Mouse (Mus musculus) layer of hippocampus, adult 9-11 months (tissue): ENCODE measurements around the gene Pifo.
A peak's percentile ranks its signal among the peaks of the same experiment; 100 is the strongest.
"Not testable (repeated sequence)": the region's sequence is repeated elsewhere in the genome, so short reads cannot be mapped to it uniquely, and the experiment has no call there.

Experiments
- DNase-seq: peaks from one replicate; pipeline ENCODE4 v3.0.0; 2022

Gene Pifo

GRCm38 (mm10) chr3:106014546-106014945 is at the start of gene Pifo:
Gene Pifo, minus strand, starts transcription at chr3:106014646.
- DNase-seq, result no peak

- no peak for DNase-seq
Observed at GRCm38 (mm10) chr3:106057966-106058365, 43.5 kb upstream of the Pifo start.

DNA sequence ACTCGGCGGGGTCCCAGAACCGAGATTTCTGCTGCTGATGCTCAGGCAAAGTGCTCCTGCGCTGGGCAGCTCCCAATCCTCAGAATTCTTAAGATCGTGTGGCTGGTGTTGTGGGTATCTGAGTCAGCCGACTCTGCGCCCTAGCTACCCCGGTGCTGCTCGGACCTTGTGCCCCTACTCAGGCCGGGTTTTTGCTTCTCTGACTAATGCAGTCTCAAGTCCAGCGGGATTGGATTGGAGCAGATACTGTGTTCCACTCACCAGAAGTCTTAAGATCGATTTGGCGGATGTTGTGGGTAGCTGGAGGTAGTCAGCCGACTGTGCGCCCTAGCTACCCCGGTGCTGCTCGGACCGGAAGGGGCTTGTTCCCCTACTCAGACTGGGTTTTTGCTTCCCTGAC is 37.5 kb upstream of the Pifo start:
- no peak for DNase-seq

GRCm38 (mm10) chr3:106040306-106040705 is 25.9 kb upstream of the Pifo start:
- no peak for DNase-seq

DNA sequence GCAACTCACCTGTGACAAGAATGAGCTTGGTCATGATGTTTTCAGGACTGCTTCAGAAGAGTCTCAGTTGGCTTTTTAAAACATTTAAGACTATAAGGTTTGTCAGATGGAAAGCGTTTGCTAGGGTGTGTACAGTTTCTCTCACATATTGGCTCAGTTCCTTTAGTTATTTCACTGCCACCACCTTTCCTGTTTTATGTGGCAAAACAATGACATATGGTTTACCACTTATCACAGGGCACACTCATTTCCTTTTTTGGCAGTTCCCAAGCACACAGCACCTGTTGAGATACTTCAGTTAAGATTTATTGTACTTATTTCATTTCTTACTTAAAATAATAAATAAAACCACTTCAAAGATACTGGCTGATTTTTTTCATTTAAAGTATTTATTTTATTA is 18.3 kb upstream of the Pifo start, which contains the start of gene Chil5:
TSS of gene Chil5 (minus strand) at position 34 of the 400 bp plus-strand sequence.
- DNase-seq, result no peak

- DNase-seq, result no peak
Observed at GRCm38 (mm10) chr3:106024135-106024534, 9.7 kb upstream of the Pifo start.

DNA sequence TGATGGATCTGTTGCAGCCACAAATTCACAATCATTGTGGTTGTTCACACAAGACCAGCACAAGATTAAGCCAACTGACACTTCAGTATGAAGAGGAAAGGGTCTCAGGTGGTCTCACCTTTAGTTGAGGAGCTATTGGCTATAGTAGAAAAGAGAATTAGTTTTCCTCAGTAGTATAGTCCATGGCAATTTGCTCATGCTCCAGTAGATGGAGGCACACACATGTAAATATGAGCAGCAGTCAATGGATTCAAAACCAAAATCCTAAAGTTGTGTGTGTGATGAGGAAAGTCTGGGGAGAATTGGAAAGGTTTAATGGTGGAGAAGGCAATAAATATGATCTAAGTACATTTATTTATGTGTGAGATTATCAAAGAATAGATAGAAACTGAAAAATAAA is 7.4 kb upstream of the Pifo start:
- no peak for DNase-seq

DNA sequence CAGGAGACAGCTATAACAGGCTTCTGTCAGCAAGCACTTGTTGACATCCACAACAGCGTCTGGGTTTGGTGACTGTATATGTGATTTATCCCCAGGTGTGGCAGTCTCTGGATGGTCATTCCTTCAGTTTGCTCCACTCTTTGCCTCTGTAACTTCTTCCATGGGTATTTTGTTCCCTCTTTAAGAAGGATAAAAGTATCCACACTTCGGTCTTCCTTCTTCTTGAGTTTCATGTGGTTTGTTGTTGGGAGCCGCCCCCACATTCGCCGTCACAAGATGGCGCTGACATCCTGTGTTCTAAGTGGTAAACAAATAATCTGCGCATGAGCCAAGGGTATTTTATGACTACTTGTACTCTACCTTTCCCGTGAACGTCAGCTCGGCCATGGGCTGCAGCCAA is 11.1 kb downstream of the Pifo start:
- DNase-seq, result not testable (repeated sequence)

DNA sequence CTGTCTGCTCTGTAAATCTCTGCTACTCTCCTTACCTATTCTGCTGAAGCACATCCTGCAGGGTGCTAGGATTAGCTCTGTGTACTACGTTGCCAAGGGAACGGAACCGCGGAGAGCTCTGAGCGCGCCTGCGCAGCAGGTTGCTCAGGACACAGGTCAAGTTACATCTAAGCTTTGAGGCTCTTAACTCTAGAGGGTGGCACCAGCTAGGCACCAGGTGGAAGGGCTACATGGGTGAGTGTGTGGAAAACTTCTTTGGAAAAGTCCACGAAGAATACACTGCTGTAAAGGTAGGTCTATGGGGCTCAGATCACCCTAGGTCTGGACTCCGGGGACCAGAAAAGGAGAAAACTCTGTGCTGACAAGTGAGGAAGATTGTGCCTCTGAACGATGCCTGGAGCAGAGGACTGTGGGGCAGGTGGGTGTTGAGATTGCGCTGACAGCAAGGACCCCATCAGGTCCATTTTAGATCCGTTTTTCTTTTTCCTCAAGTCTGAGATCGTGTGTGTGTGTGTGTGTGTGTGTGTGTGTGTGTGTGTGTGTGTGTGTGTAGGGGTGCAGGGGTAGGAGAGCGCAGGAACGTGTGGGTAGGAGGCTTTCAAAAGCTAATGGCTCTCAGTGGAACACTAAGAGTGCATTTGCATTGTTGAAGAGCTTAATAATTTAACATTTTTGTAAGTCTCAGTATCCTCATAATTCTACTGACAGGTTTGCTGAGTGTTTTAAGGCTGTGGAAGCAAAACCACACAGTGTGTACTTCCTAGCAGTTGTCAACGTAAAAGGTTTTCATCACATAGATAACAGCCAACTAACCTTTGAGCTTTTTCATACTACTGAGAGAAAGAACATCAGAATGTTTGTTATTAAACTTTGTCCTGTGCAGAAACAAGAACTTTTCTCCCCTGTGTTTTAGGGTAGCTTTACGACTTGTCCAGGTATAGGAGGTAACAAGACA is 12.8 kb downstream of the Pifo start:
- peak; percentile 28 for DNase-seq

- DNase-seq, result no peak
Observed at GRCm38 (mm10) chr3:106000707-106001375, 13.6 kb downstream of the Pifo start.

- DNase-seq, result no peak
Observed at GRCm38 (mm10) chr3:105994730-105995129, 19.7 kb downstream of the Pifo start.

- no peak for DNase-seq
Observed at GRCm38 (mm10) chr3:105991653-105992283, 22.7 kb downstream of the Pifo start.

DNA sequence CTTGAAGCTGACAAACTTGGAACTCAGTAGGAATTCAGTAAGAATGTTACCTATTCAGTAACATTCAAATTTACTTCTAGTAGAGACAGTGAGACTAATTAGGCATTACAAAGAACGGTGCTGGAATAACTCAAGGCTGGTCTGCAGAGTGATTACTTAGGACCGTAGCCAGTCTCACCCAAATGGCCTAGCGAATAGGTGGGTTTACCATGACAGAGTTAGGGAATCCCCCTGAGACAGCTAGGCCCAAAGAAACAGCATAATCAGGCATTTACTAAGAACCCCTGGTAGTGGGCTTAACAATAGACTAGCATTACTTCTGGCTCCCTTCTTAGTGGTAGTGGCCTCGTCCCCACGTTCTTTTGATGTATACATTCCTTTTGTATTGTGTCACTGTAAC is 24.8 kb downstream of the Pifo start:
- not testable (repeated sequence) for DNase-seq

DNA sequence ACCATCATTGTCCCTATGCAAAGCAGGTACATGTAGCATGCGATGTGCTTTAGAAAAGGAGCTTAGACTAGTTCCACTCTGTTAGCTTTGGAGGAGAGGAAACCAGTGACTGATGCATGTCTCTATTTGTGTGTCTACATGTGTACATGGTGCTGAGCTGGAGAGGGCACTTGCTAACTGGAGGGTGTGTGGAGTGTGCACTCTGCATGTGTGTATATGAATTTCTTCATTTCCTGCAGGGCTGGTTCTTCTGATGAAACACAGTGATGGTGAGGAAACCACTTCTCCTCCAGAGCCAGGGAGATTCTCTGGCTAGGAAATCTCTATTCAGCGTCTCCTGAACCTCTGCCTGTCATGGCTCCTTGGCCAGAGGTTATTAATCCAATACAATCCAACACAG is 40.3 kb downstream of the Pifo start:
- DNase-seq, result no peak

GRCm38 (mm10) chr3:105973411-105973810 is 41.0 kb downstream of the Pifo start, which contains the start of gene Ovgp1:
Gene Ovgp1, plus strand, starts transcription at chr3:105973711.
- DNase-seq, result no peak

DNA sequence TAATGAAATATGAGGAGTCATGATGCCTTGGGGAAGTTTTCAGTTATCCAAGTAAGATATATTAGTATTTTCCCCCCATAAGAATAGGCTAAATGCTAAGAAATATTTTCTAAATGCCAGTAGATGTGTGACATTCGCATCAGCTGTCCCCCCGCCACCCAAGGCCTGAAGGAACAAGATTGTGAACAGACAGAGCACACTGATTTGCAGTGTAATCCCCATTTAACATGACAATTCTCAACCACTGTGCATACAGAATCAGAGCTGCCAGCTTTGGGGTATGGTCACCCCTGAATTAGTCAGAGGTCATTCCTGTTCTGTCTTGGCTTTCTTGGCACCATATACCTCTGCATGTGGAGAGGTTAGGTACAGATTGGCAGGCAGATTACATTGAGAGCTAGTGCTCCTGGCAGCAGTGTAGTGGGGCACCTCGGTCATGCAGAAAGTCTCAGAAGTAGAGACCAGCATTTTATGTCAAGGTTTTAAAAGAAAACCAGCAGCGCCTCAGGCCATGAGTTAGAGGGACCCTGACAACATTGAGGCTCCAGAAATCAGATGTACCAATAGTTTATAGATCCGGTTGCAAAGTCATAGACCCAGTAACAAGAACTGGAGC is 42.5 kb downstream of the Pifo start:
- no peak for DNase-seq

- no peak for DNase-seq
Observed at GRCm38 (mm10) chr3:105960700-105961099, 53.7 kb downstream of the Pifo start.

GRCm38 (mm10) chr3:105959999-105960398 is 54.4 kb downstream of the Pifo start, which contains the start of gene Atp5f1:
Gene Atp5f1, minus strand, starts transcription at chr3:105960099.
- DNase-seq, result no peak

DNA sequence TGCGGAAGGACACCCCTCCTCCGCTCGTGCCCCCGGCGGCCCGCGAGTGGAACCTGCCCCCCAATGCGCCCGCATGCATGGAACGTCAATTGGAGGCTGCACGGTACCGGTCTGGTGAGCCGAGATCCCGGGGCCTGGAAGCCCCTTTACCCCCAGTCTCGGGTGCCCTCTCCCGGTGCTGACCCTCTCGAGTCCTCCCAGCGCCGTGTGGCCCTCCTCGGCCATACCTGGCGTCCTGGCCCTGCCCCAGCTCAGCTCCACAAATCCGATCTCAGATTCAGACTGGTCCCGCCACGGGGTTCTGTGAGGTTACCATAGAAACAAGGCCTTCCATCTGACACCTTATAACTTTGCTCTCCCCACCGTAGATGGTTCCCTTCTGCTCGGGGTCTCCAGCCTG is 54.9 kb downstream of the Pifo start:
- DNase-seq, result no peak

- DNase-seq, result peak; percentile 96
Observed at GRCm38 (mm10) chr3:105958974-105959580, 55.4 kb downstream of the Pifo start, which contains the start of gene Wdr77. Gene Wdr77, plus strand, starts transcription at chr3:105959369.

- DNase-seq, result no peak
Observed at GRCm38 (mm10) chr3:105958204-105958603, 56.2 kb downstream of the Pifo start.

DNA sequence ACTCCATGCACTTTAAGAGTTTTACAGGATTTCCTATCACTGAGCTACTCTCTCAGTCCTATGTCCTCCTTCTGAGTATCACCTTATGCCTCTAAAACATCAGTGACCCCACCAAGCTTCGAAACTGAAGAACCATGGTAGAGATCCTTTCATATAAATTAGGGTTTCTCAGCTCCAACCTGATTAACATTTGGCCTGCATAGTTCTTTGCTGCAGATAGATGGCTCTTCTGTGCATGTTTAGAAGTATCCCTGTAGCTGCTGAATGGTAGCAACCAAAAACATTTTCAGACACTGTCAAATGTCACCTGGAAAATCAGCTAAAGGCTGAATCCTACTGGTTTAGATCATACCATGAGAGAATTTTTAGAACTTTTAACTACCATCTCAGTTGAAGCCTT is 57.2 kb downstream of the Pifo start:
- DNase-seq, result no peak
